Mouse (Mus musculus) lung, adult 2 months (tissue): ENCODE results near the gene Plin4.

Experiments used
- CTCF ChIP-seq: fragments of 200-500 bp; IDR thresholded peaks from 2 replicates; pipeline ENCODE4 v1.5.1; 2011; ENCODE audit warnings: mild to moderate bottlenecking, low read length, control low read depth; ENCODE audit not compliant: insufficient read depth
- POLR2A ChIP-seq: fragments of 200-500 bp; IDR thresholded peaks from 2 replicates; pipeline ENCODE4 v1.6.1; 2011; ENCODE audit warnings: low read depth, mild to moderate bottlenecking, control low read depth, low read length, borderline replicate concordance; ENCODE audit errors: extremely low read depth

DNA sequence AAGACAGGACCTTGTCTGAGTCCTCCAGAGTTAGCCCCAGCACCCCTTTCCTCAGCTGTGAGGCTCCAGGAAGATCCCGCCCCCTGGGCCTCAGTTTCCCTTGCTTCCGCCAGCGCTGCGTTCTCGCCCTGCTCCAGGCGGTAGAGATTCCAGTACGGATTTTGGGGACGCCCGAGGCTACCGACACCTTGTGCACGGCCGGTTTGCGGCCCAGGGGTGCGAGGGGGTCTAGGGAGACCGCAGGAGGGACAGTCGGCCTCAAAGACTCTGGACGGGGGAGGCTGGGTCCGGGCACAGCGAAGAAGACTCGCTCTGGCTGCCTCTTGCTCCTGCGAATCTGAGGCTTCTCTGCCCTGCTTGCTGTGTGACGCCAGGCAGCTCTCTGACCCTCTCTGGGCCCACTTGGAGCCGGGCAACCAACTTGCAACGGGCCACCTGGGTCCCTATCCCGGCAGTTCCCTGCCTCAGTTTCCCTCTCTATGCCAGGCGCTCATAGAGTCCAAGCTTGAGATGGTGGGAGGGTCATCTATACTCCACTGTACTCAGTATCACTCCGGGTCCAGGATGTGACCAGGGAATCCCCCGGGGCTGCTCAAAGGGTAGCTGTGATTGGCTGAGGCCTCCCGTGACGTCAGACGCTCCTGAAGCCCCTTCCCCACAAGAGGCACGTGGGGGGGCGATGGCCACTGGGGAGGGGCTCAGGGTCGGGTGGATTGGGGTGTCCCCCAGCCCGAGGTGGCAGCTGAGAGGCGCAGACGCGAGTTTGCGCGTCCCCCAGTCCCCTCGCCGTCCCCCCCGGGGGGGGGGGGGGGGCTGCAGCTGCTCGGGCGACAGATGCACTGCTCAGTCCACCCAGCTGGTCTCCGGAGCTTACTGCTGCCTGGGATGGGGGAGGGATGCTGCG is 32.4 kb upstream of the Plin4 start:
- TF ChIP-seq POLR2A (no peak), CTCF (no peak)
